Mouse (Mus musculus) kidney, adult 2 months (tissue): Measurements from ENCODE around the gene Nudt19. TPM values are rescaled to one million over a fixed set of nuclear protein-coding genes. Genes with fewer than 3 reads are reported as not detected.

Experiments used
- DNase-seq: peaks from one replicate; pipeline ENCODE4 v3.0.0; 2021
- H3K27ac ChIP-seq: fragments of 200-500 bp; 2 replicates; pipeline ENCODE4 v1.5.1; 2012; ENCODE audit warnings: low read depth, low read length, control low read depth, inconsistent platforms; ENCODE audit not compliant: insufficient read depth
- H3K27me3 ChIP-seq: fragments of 200-500 bp; replicated peaks from 2 replicates; pipeline ENCODE4 v1.6.1; 2012; ENCODE audit warnings: mild to moderate bottlenecking, moderate library complexity, low read length, inconsistent platforms; ENCODE audit not compliant: control insufficient read depth, insufficient read depth
- H3K36me3 ChIP-seq: fragments of 200-500 bp; 2 replicates; pipeline ENCODE4 v1.6.1; 2012; ENCODE audit warnings: mild to moderate bottlenecking, moderate library complexity, low read length, inconsistent platforms; ENCODE audit not compliant: control insufficient read depth, insufficient read depth
- H3K4me1 ChIP-seq: fragments of 200-500 bp; 2 replicates; pipeline ENCODE4 v1.6.1; 2011; ENCODE audit warnings: low read length; ENCODE audit not compliant: control insufficient read depth, insufficient read depth
- H3K4me3 ChIP-seq: fragments of 200-500 bp; 2 replicates; pipeline ENCODE4 v1.5.1; 2011; ENCODE audit warnings: mild to moderate bottlenecking, low read depth, low read length, control low read depth; ENCODE audit not compliant: insufficient read depth
- CTCF ChIP-seq: fragments of 200-500 bp; conservative IDR thresholded peaks from 2 replicates; pipeline ENCODE4 v1.5.1; 2011; ENCODE audit warnings: low read depth, mild to moderate bottlenecking, control low read depth, low read length, moderate library complexity, mixed read lengths; ENCODE audit not compliant: insufficient read depth, insufficient read length
- POLR2A ChIP-seq: fragments of 200-500 bp; IDR thresholded peaks from one replicate; pipeline ENCODE4 v1.6.1; 2011; ENCODE audit warnings: low read depth, low read length, control low read depth
- WGBS: fragments of 180-500 bp; shearing (Covaris S2); methylation state at CpG from one replicate; pipeline ENCODE4 v1.1.7; 2018; 5-methylcytosine and 5-hydroxymethylcytosine counted together
- polyA plus RNA-seq: library from polyadenylated mRNA; depleted of rRNA; stranded (reverse); fragments of >200 nt; gene quantifications from 2 replicates; pipeline ENCODE4 v1.2.3, GENCODE M21; 2012

Nudt19 gene
- polyA plus RNA-seq, 1 experiment, result 170 TPM

- H3K27me3 ChIP-seq, result no peaks in the 10 kb centered on the region
- no peaks in the 10 kb centered on the region for H3K36me3 ChIP-seq
- WGBS, result 84% methylated on average over 9 of the region's 9 CpGs
- H3K4me1 ChIP-seq, result no peaks in the 10 kb centered on the region
- H3K27ac ChIP-seq, result no peak overlapping the region
- no peak for DNase-seq
- H3K4me3 ChIP-seq, result no peak overlapping the region
- no peak for TF ChIP-seq POLR2A
- no peak for TF ChIP-seq CTCF
These were observed 32.8 kb upstream of the Nudt19 start for GRCm38 (mm10) chr7:35588680-35589428.

DNA sequence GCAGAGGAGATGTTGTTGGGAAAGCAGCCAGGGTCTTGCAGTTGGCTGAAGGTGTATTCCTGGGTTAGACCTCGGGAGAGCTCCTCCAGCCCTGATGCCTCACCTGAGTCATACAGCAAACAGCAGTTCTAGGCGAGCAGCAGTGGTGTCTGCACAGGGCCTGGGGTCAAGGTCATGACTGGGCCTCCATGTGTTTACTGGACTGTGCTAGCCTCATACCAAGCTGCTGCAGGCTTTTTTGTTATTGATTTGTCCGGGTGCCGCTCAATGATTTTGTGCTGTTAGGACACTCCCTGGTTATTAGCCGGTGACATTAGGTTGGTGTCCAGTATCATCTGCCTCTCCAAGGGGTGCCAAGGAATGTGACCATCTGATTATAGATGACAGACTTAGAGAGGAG is 31.6 kb upstream of the Nudt19 start:
- H3K4me3 ChIP-seq, result no peak overlapping the region

GRCm38 (mm10) chr7:35586906-35587445 is 30.9 kb upstream of the Nudt19 start:
- TF ChIP-seq CTCF, result no peak
- TF ChIP-seq POLR2A, result no peak

More for the DNA sequence above, 31.6 kb upstream of the Nudt19 start:
- WGBS, result 68% methylated on average over 5 of the region's 5 CpGs
- Histone ChIP-seq H3K27me3 (no peaks in the 10 kb centered on the region), H3K36me3 (no peaks in the 10 kb centered on the region), H3K4me1 (no peaks in the 10 kb centered on the region), H3K27ac (no peak overlapping the region)
- TF ChIP-seq POLR2A, result no peak
- TF ChIP-seq CTCF, result no peak
- peak; percentile 10 for DNase-seq

DNA sequence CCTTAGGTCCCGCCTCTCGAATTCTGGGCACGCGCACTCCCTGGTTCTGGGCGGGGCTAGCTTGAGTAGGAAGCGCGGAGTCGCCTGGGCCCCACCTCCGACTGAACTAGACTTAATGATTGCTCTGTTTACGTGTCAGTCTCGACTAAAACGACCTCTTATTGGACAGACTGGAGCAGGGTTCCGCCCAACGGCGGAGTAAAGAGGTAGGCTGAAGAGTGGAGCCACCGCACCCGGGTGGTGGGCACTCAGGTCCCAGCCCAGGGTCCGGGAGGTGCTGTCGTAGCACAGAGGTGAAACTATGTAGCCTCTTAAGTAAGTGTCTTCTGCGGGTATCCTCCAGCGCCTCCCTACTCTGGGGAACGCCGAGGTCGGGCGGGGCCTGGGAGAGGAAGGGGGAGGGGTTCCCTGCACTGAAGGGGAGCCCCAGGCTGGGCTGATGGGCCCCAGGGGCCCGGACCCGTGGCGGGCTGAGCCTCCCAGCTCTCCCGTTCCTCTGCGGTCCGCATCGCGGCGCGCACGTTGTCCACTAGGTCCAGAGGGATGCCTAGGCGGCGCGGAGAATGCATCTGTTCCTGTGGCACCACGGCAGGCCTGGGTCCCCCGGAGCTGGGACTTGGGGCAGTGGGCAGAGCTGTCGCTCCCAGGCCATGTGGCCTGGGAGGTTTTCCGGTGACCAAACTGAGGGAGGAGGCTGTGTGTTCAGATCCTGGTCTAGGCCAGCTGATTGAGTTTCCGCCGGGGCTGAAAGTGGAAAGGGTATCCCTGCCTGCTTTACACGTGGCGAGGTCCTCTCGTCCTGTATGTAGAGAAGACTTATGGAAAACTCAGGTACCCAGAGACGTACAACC is 30.2 kb upstream of the Nudt19 start, which contains the start of gene Ankrd27:
Ankrd27 (plus strand) TSS at position 190 of the 851 bp plus-strand sequence.
- no peaks in the 10 kb centered on the region for H3K4me1 ChIP-seq
- WGBS, result under 1% methylated on average over 49 of the region's 49 CpGs
- H3K27ac ChIP-seq, result no peak within 1 kb of the TSS; the same call in 1 of the 2 replicates

More at GRCm38 (mm10) chr7:35586906-35587445, 30.9 kb upstream of the Nudt19 start:
- Histone ChIP-seq H3K4me3 (peak overlapping the region; percentile 86), H3K27me3 (no peaks in the 10 kb centered on the region), H3K27ac (no peak overlapping the region), H3K36me3 (no peaks in the 10 kb centered on the region), H3K4me1 (no peaks in the 10 kb centered on the region)
- no peak for DNase-seq
- 30% methylated on average over 15 of the region's 15 CpGs for WGBS

GRCm38 (mm10) chr7:35585191-35586054 is 29.3 kb upstream of the Nudt19 start, which contains the start of gene Rgs9bp:
Rgs9bp (minus strand) TSS chr7:35585582.
- H3K4me3 ChIP-seq, result peak within 1 kb of the TSS; percentile 86
- TF ChIP-seq POLR2A, result no peak
- no peak for TF ChIP-seq CTCF
- DNase-seq, result peak; percentile 80
- H3K27ac ChIP-seq, result no peak within 1 kb of the TSS; the same call in 1 of the 2 replicates
- H3K36me3 ChIP-seq, result no peaks in the 10 kb centered on the region
- no peaks in the 10 kb centered on the region for H3K27me3 ChIP-seq
- under 1% methylated on average over 45 of the region's 45 CpGs for WGBS
- no peaks in the 10 kb centered on the region for H3K4me1 ChIP-seq

More for the DNA sequence above, 30.2 kb upstream of the Nudt19 start, which contains the start of gene Ankrd27:
- peak; percentile 99 for DNase-seq
- Histone ChIP-seq H3K4me3 (peak within 1 kb of the TSS; percentile 86), H3K27me3 (no peaks in the 10 kb centered on the region), H3K36me3 (no peaks in the 10 kb centered on the region)
- no peak for TF ChIP-seq CTCF
- no peak for TF ChIP-seq POLR2A

- peak; percentile 40 for DNase-seq
- no peaks in the 10 kb centered on the region for H3K36me3 ChIP-seq
- no peak overlapping the region for H3K27ac ChIP-seq
- under 1% methylated on average over 50 of the region's 50 CpGs for WGBS
- no peaks in the 10 kb centered on the region for H3K27me3 ChIP-seq
- peak overlapping the region; percentile 76 for H3K4me3 ChIP-seq
- TF ChIP-seq CTCF (no peak), POLR2A (no peak)
- no peaks in the 10 kb centered on the region for H3K4me1 ChIP-seq
These were observed 28.7 kb upstream of the Nudt19 start for GRCm38 (mm10) chr7:35584786-35585190.
